Mouse (Mus musculus) WW6 (cell line): ENCODE measurements around the gene Ms4a6d.
"Not testable (repeated sequence)": the region's sequence is repeated elsewhere in the genome, so short reads cannot be mapped to it uniquely, and the experiment has no call there.

Experiments used
- DNase-seq: peaks from one replicate; pipeline ENCODE4 v3.0.0-alpha.2; 2013; ENCODE audit warnings: low read depth, low spot score

Gene Ms4a6d

DNA sequence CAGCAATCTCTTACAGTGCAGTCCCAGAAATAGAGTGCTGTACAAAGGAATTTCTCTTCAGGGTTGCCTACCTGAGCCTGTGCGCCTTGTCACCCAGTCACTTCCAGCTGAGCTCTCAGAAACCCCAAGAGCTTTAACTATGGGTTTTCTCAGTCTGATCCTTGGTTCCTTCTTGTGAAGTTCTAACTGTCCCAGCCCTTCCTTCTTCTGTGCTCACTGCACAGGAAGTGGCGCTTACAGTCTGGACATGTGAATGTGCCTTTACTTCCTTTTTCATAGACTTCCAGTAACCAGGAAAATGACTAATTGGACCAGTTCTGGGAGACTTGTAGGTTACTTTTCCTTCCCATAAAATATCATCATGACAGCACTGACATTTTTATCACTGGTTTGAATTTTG is at the start of gene Ms4a6d:
Ms4a6d (minus strand) TSS at position 247 of the 400 bp plus-strand sequence.
- no peak for DNase-seq

DNA sequence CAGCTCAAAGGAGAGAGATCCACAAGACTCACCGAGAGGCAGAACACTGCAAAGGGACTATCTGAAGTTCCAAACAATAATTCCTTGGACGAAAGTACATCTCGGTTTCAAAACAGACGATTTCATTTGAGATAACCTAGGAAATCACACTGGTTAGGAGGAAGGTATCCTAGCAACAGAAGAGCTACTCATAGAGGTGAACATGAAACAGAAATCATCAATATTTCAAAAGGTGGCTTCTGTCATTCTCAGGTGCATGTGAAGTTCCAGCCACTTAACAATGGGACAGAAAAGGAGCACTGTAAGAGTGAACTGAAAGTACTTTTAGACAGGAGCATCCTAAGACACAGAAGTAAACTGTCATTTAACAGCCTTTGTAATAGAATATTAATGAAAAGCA is 44.9 kb upstream of the Ms4a6d start:
- DNase-seq, result no peak

DNA sequence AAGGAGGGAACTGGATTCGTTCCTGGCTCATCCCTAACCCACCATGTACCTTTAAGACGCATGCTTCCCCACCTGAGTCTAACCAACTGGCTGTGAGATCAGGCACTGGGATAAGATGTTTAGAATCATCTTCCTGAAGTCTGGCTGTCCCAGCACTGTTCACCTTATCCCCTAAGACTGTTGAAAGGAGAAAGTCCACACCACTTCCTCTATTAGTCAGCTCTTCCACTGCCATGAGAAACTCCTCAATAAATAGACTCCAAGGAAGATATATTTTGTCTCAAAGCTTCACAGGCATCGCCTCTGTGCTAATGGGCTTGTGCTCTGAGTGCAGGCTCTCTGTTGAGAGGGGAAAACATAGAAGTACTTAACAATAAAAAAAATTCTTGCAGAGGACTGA is 41.5 kb upstream of the Ms4a6d start:
- DNase-seq, result no peak

DNA sequence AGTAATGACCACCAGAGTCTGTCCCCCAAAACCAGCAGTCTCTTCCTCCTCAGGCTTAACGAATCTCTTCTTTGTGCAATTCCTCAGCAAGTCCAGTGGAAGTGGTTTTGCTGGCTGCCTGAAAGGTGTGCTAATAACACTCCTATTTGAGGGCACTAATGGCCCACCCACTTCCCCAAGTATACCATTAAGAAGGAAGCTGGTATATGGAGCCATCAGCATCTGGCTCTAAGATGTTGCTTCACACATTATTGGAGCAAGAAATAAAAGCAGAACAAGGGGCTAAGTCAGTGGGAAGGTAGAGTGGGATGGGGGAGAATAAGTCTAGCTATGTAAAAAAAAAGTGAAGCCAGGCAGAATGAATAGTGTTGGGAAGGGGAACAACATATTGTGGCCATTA is 36.1 kb upstream of the Ms4a6d start, which contains the start of gene Ms4a3:
Ms4a3 (minus strand) TSS at position 120 of the 400 bp plus-strand sequence.
- DNase-seq, result no peak

DNA sequence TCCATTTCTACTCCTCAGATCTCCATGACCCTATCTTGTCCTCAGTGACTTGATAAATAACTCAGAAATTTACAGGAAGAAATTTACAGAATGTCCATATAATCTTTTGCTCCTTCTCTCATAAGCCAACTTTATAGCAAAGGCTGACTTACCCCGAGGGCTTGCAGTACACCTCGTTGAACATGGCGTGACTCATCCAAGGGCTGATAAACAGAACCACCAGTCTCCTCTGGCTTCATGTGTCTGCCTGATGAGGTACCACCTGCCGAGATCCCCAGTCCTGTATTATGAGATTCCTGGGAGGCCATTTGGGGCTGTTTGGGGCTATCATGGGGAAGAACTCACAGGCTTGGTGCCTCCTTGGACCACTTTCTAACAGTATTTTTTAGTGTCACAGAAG is 34.4 kb upstream of the Ms4a6d start:
- no peak for DNase-seq

DNA sequence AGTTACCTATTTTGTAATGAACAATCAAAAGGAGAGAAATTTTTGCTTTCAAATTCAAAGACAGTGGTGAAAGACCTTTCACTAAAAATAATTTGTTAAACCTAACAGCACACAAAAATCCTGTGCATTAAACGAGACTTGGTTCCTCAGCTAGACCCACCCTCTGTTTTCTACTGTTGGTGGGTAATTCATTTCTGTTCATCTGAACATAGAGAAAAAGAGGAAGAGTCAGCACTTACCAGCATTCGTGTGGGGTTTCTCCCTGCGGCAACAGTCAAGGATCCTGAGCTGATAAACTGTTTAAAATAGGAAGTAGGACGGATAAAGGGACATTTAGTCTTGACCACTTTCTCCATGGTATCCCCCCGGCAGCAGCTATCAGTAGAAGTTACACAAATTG is 30.9 kb upstream of the Ms4a6d start:
- DNase-seq, result no peak

DNA sequence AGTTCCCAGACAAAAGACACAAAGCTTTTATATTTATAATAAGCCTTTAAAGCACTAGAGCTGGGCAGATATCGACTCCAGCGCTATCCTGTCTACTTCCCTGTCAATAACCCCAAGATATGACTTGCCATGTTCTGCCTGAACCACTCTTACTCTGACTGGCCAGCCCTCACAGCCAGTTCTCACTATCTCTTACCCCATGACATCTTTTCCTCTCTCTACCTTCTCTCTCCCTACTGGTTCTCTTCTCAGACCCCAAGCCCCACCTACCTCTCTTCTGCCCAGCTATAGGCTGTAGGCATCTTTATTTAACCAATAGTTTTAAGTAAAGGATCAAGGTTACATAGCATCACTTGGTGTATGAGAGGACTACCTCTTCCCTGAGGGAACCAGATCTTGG is 29.7 kb upstream of the Ms4a6d start:
- no peak for DNase-seq

DNA sequence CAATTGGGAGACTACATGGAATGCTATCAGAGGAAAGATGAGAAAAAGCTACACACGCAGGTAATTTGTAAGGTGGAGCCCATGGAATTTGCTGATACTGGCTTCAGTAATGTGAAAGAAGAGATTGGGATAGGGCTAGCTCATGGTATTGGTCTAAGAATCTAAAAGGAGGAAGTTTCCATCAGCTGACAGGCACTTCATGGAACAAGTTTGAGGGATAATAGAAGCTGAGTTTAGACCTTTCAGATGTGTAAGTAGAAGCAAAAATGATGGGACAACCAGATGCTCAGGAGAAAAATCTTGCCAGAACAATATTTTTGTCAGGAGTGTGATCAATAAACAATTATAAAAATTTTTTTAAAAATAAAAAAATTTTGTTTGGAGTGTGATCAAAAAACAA is 29.1 kb upstream of the Ms4a6d start:
- DNase-seq, result no peak

DNA sequence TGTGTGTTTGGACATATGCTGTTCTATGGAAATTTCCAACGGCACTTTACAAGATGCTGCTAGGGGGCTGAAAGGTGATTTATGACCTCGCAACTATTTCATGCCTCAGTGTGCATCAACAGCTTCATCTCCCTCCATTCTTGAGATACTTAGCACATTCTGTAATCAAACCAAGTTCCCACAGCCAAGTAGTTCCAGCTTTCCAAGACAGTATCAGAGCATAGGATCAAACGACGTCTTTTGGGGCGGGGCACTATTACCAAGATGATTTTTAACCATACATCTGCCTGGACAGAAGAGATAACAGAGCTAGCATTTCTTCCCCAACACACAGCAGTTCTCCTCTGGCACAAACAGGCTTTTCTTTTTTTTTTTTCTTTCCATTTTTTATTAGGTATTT is 20.6 kb upstream of the Ms4a6d start:
- no peak for DNase-seq

DNA sequence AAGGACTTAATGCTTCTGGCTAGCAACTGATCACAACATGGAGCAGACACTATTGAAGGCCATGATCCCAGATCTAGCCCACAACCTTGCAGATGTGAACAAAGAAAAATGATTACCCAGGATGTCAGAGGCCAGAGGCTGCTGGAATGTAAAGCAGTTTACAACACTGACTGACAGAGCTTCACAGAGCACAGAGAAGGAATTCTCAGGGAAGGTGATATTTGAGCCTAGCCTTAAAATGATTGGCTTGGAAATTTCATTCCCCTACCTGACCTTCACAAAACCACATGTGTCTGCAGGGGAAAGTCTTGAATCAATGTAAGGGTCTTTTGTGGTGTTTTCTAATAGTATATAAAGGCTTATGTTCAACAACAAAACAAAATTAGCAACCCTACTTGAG is 20.2 kb upstream of the Ms4a6d start:
- no peak for DNase-seq

DNA sequence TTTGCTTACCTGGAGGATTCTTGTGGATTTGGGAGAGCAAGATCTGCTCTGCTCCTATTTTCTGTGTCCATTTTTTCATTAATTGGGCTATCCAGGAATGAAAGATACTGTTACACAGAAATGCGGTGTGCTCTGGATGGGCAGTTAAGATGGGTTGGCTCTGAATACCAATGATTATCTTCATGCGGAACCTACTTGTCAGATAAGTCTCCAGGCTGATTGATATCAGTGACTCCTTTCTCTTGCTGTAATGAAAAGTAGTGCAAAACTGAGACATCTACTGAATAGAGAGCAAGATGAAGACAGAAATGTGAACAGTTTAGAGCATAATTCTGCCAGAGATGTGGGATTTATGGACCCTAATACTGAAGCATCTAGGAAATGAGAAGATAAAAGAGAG is 18.9 kb upstream of the Ms4a6d start, which contains the start of gene Ms4a2:
Ms4a2 (minus strand) TSS at position 169 of the 400 bp plus-strand sequence.
- DNase-seq, result no peak

DNA sequence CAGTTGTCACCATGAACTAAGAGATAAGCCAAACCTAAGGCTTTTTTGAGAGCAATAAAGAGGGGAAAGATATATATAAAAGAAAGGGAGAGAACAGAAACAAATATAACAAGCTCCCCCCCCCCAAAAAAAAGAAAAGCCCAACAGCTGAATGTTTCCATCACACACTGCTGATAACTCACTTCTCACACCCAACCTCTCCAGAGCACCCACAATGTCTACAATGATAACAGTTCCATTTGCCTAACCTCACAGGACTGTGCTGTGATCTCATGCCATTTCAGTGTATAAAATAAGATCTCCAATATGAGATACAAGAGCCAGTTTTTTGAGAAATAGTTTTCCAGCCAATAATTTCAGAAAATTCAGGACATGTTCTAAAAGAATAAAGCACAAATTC is 13.3 kb upstream of the Ms4a6d start:
- no peak for DNase-seq

DNA sequence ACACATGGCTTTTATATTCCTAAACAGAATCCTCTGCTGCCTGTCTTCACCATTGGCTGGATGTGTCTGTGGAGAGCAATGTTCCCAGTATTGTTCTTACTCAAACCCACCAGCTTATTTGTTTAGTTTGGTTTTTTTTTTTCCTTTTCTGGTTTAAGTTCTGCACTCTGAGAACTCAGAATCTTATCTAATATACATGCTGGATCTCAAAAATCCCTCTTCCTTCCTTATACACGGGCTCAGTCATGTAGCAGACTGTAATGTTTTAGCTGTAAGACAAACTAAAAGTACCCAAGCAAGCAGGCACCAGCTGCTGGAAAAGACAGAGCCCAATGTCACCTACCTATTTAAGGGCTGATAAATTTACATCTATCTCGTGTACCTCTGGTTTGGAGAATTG is 10.2 kb upstream of the Ms4a6d start:
- no peak for DNase-seq

DNA sequence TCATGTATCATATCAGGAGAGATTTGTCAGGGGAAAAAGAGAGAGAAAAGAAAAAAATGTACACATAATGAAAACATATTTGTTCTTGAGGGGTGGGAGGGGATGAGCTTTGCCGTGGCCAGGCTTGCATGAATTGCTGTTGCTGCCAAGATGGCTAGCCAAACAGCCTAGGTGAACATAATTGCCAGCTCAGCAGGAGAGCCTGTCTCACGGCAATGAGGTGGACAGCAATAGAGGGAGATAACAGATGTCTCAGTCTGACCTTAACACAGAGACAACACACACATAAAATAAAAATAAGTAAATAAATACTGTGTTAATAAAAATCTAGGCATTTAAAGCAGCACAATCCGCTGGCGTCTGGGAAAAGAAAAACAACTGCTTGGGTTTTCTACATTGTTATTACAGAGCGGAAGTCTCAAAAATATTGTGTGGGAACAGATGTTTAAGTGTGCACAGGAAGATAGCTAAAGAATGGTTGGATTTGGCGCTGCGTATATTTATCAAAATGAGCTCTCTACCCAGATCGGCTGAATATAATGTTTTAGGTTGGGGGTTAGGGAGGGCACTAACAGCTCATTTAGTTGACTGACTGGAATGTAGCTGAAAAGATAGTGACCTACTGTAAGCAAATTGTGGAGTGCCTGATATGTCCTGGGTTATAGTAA is 9.3 kb upstream of the Ms4a6d start:
- no peak for DNase-seq

DNA sequence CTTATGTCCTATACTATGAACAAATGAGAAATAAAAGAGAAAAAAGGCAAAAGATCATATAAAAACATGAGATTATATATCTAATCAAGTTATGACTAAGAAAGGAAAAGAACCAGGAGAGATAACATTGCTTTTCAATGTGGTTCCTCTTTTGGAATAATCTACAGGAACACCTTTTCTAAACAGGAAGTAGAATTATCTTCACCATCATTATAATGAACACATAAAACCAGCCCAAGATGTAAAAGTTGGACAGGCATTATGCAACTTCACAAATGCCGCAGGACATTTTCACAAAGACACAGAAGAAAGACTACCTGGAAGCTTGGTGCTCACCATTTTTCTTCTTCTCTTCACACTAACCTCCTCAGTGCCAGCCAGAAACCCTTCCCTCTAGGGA is 8.4 kb upstream of the Ms4a6d start:
- DNase-seq, result no peak

DNA sequence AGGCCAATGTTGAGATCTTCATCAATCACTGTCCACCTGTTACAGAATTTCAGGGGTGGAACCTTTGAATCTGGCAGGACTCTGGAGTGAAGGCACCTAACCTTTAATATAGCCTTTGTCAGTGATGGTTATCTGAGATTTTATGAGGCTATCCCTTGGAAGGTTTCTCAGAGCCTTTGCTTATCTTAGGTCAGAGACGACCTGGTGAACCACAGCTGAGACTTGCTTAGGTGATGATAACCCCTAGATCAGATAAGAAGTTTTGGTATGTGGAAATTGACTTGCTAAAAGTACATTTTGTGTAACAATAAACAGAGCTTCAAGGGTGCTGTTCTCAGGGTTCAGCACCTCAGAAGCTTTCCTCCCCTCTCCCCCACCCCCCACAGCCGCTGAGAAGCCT is 7.6 kb upstream of the Ms4a6d start:
- no peak for DNase-seq

DNA sequence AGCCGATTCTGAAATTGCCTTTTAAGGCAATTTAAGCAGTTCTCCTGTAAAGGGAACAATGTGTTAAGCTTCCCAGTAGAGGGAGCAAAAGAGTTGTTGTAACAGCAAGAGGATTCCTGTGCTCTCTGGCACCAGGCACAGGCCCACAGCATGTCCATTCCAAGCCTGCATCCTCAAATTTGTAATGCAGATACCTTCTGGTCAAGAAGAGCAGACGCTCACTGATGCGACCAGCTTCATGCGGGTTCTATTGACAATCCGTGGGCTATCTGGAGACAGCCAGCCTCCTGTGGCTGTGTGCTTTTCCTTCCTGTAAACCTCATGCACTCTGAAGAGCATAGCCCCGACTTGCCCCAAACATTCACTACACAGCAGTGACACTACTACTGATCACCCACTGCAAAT is 6.9 kb upstream of the Ms4a6d start:
- DNase-seq, result peak; percentile 26

DNA sequence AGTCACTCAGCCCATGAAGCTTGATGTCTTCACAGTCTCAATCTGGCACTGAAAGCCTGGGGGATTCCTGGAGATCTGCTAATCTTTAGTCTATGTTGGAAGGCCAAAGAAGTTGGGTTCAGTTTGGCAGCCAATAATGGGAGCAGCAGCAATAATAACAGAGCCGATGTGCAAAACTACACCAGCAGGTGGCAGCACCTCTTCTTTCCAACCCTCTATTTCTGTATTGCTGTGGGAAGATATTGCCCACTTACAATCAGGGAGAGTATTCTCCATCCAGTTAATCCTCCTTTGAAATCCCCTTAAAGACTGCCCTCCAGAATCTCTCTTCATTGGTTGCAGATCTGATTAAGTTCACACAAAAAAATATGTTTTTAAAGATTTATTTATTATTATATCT is 3.5 kb upstream of the Ms4a6d start:
- no peak for DNase-seq

DNA sequence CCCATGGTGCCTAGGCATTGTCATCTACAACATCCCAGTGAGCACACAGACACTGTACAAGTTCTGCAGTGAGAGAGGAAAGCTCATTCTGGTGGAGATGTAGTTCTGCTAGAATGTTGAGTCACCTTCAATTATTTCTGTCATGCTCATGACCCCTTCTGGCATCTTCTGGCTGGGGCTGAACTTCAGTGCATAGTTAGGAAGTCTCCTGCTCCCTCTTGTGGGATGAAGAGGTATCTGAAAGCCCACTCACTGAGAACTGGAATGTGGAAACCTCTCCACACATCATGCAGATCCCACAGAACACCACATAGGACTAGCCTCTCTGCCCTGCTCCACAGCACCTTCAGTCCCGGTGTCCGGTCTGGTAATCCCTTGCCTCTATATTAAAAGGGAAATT is 2.6 kb downstream of the Ms4a6d start:
- DNase-seq, result no peak

DNA sequence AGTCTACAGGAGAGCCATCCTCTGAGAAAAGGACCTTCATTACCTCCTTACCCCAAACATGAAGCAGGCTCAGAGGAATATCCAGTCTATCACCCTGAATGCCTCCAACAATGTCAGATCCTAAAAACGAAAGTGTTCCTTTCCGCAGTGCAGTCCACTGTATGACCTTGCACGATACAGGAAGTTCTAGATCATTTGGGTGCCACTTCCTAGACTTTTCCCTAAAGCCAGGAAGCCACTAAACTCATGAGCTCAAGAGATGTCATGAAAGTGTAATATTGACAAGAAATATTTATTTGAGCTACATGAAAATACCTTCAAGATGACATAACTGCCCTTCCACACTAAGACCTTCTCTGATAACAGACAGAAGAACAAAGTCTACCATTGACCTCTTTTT is 3.3 kb downstream of the Ms4a6d start:
- DNase-seq, result no peak

DNA sequence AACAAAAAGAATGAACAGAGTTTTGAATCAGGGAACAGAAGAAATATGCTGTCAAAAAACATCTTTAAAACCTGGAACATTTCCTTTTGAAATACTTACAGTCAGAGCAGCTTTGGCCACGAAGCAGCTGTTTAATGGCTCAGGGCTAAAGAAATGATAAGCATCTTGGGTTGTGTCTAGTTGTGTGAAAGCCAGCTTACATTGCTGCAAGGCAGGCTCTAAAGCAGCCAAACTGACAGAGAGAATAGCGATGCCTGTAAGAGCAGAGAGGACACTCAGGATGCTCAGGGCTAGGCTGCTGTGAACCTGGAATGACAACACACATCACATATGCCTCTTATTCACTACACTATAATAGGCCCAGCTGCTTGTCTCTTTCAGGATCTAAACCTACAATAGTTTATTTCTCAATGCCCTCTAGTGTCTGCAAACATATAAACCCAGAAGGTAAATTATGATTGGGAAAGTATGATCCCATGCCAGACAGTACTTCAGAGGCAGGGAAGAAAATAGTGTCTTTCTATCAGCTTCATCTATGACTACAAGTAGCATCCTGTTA is 14.7 kb downstream of the Ms4a6d start:
- DNase-seq, result no peak

DNA sequence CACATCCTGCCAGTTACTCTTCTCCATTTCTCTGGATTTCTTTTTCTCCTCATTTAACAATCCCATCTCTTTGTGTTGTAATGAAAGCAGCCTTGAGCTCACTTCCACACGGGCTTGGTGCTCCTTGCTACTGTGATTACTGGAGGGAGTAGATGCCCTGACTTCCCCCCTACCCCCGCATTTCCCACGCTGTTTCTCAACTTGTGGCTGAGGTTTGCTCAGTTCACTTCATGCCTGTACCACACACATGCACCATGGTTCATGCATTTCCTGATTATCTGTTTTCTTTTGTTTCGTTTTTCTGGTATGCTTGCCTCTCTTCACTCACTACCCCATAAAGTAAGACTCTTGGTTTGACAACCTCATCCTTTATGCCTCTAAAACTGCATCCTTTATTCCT is 15.4 kb downstream of the Ms4a6d start:
- no peak for DNase-seq

DNA sequence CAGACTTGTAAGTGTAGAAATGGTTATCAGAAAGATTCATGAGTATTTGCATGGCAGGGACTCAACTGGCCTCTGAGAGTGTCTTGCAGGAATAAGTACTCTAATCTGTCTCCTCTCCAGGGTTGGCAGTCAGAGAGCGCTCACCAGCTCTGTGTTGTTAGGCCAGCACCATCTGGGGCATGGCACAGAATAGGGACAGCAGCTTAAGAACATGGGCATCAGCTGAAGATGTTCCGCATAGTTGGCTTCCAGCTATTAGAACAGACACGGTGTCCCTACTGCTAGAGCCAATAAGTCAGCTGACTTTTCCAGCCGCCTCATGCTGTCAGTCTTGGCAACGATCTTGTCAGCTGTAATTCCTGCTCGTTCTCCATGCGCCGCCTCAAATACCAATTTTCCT is 29.7 kb downstream of the Ms4a6d start:
- no peak for DNase-seq

DNA sequence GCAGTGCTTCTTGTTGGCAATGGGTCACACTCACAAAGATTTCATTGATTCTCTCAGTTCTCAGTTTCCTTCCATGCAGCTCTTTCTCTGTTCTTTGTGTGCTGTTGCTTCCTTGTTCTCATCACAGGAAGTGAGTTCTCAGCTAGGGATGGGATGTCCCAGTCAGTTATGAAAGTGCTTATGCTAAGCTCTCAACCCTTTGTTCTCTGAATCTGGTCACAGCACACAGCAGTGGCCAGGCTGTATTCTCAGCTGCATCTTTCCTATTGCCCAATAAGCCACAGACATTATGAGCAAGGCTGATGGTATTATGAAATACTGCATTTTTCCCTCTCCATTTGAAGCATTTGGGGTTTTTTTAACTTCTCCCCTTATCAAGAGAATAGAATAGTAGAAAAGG is 45.1 kb downstream of the Ms4a6d start:
- not testable (repeated sequence) for DNase-seq
